Mouse (Mus musculus) ES-E14 (cell line): Measurements from ENCODE around the gene Hps3.
A peak's percentile ranks its signal among the peaks of the same experiment; 100 is the strongest.

Experiments
- CHD2 ChIP-seq: IDR thresholded peaks from 2 replicates; pipeline ENCODE4 v1.6.1; 2014; ENCODE audit warnings: mild to moderate bottlenecking, low read depth, low read length, inconsistent platforms
- HCFC1 ChIP-seq: IDR thresholded peaks from 2 replicates; pipeline ENCODE4 v1.6.1; 2012; ENCODE audit warnings: low read length, inconsistent platforms, borderline replicate concordance; ENCODE audit not compliant: insufficient read depth
- MAFK ChIP-seq: IDR thresholded peaks from 2 replicates; pipeline ENCODE4 v1.6.1; 2014; ENCODE audit warnings: mild to moderate bottlenecking, low read depth, low read length, inconsistent platforms; ENCODE audit not compliant: insufficient read depth
- ZNF384 ChIP-seq: IDR thresholded peaks from 2 replicates; pipeline ENCODE4 v1.6.1; 2012; ENCODE audit warnings: low read depth, low read length, inconsistent platforms

- TF ChIP-seq ZNF384 (no peak), CHD2 (peak; percentile 87), MAFK (no peak), HCFC1 (0 out of 2 replicates have a peak, but pooled peaks have one; percentile 31)
Measured at GRCm38 (mm10) chr3:20057306-20058196, 22.4 kb upstream of the Hps3 start, which contains the start of gene Hltf.
